Mouse (Mus musculus) liver, embryonic 12.5 days (tissue): ENCODE results near the gene Slc46a3. TPM values are rescaled to one million over a fixed set of nuclear protein-coding genes. Genes with fewer than 3 reads are reported as not detected.

Experiments used
- polyA plus RNA-seq: library from polyadenylated mRNA; unstranded; fragments of >200 nt; fragmentation: Nextera tagmentation; extraction: Ambion mirVana; gene quantifications from 2 replicates; pipeline ENCODE4 v1.2.1, GENCODE M21; 2016

Gene Slc46a3
- polyA plus RNA-seq, 1 experiment from 2014 or later: 10.6 TPM

Other genes starting within 250 kb of the Slc46a3 start
- gene Flt1, start 168.8 kb downstream of the Slc46a3 start, polyA plus RNA-seq: 7.6 and 8.0 TPM in 2 replicates
- 309 and 314 TPM in 2 replicates for gene Pomp, start 34.4 kb downstream of the Slc46a3 start, polyA plus RNA-seq
- 1.1 and 2.4 TPM in 2 replicates for gene Mtus2, start 62.5 kb upstream of the Slc46a3 start, polyA plus RNA-seq